Mouse (Mus musculus) E14TG2a.4 (cell line): Measurements from ENCODE around the gene Dnajc11.

Experiments used
- CTCF ChIP-seq: conservative IDR thresholded peaks from 2 replicates; pipeline ENCODE4 v1.5.1; 2014; ENCODE audit warnings: low read length
- NANOG ChIP-seq: IDR thresholded peaks from 2 replicates; pipeline ENCODE4 v1.6.1; 2014; ENCODE audit warnings: borderline replicate concordance, low read length, mixed read lengths
- POU5F1 ChIP-seq: IDR thresholded peaks from 2 replicates; pipeline ENCODE4 v1.6.1; 2014; ENCODE audit warnings: low read length, borderline replicate concordance

DNA sequence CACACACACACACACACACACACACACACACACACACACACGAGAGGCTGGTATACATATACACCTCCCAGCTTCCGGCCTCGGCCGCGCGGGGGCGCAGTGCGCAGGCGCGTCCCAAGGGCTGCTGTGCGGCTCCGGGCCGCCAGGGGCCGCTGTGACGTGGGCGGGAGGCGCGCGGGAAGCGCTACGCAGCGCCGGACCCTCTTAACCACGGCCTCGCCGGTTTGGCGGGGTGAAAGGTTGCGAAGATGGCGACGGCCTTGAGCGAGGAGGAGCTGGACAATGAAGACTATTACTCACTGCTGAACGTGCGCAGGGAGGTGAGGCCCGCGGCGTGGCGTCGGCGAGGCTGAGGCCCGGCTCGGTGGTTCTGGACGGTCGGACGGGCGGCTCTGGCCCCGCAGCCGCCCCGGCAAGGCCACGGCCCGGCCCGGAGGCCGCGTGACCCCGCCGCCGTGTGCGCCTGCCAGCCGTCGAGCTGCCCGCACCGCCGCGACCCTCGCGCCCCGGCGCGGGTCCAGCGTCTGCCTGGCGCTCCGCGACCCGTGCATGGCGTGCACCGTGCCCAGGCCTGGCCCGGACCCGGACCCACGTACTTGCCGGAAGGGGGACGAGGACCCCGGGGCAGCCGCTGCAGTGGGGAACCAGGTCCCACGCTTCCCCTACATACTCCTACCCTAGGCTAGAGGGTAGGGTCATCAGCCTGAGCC is at the start of gene Dnajc11:
- TF ChIP-seq CTCF (no peak), NANOG (no peak), POU5F1 (no peak)
